14 mouse cellular contexts compared by ENCODE assay signal in genomic region chr1:171459791-171460190, GRCm38 (mm10). TPM values are rescaled to one million over a fixed set of nuclear protein-coding genes. Genes with fewer than 3 reads are reported as not detected.
DNase-seq lines count a peak whose midpoint lies in the region; ATAC-seq and TF ChIP-seq lines count a peak whose summit lies in the region.
"Had no signal": no experiment of that assay in that cellular context is flagged by ENCODE, and none has a peak within 500 bp of the region (broad histone marks: within the 10 kb centered on the region; RNA-seq: fewer than 3 reads in every experiment).

No protein-coding gene starts in this region.

- intact Hi-C loops in heart, postnatal 36 days (cut with DNase I) = loop anchor here (5.0 kb wide), 1 partner anchor 283 kb away; no protein-coding TSS in a partner anchor

- 0 out of 2 replicates have a peak overlapping the region, but pooled peaks have one; percentile 6 for H3K4me2 ChIP-seq in heart, embryonic 11.5 days
- no peak overlapping the region for H3K4me2 ChIP-seq in kidney, embryonic 14.5 days (replicated peaks; ENCODE audit: low read depth, low read length)
- H3K4me2 ChIP-seq in forebrain, embryonic 12.5 days = peak overlapping the region; percentile 26
- H3K4me2 ChIP-seq in midbrain, postnatal 0 days (ENCODE audit: low read depth, low read length, poor library complexity, severe bottlenecking) = no peak overlapping the region
- H3K4me2 ChIP-seq in intestine, postnatal 0 days (replicated peaks; ENCODE audit: low read depth) = no peak overlapping the region
- H3K4me2 ChIP-seq: limb, embryonic 15.5 days had no signal

- no peak overlapping the region for H3K9ac ChIP-seq in heart, embryonic 11.5 days (ENCODE audit: low read depth, low read length)
- no peak overlapping the region for H3K9ac ChIP-seq in kidney, embryonic 14.5 days (ENCODE audit: low read depth, low read length)
- H3K9ac ChIP-seq in forebrain, embryonic 12.5 days = no peak overlapping the region
- H3K9ac ChIP-seq in midbrain, postnatal 0 days (replicated peaks; ENCODE audit: low read length, poor library complexity, severe bottlenecking) = no peak overlapping the region
- H3K9ac ChIP-seq in intestine, postnatal 0 days (ENCODE audit: low read depth, low read length) = no peak overlapping the region
- H3K9ac ChIP-seq: limb, embryonic 15.5 days had no signal

- no peak overlapping the region for H3K27ac ChIP-seq in heart, embryonic 11.5 days (ENCODE audit: low read depth, low read length)
- no peak overlapping the region for H3K27ac ChIP-seq in kidney, embryonic 14.5 days (ENCODE audit: low read depth, low read length)
- H3K27ac ChIP-seq in forebrain, embryonic 12.5 days = no peak overlapping the region
- no peak overlapping the region for H3K27ac ChIP-seq in midbrain, postnatal 0 days (ENCODE audit: low read depth, low read length)
- no peak overlapping the region for H3K27ac ChIP-seq in intestine, postnatal 0 days (ENCODE audit: low read depth, low read length)
- H3K27ac ChIP-seq: heart, embryonic 10.5 days; limb, embryonic 15.5 days; macrophage had no signal

- peaks cover 23% of the 10 kb centered on the region for H3K36me3 ChIP-seq in heart, embryonic 11.5 days (ENCODE audit: control insufficient read depth, insufficient read depth, low read length)
- peaks cover 35% of the 10 kb centered on the region for H3K36me3 ChIP-seq in kidney, embryonic 14.5 days (ENCODE audit: control insufficient read depth, insufficient read depth, low read length)
- H3K36me3 ChIP-seq in forebrain, embryonic 12.5 days (replicated peaks) = no peaks in the 10 kb centered on the region
- H3K36me3 ChIP-seq in midbrain, postnatal 0 days (ENCODE audit: insufficient read depth, low read length) = no peaks in the 10 kb centered on the region
- peaks cover 39% of the 10 kb centered on the region for H3K36me3 ChIP-seq in intestine, postnatal 0 days (ENCODE audit: control insufficient read depth, insufficient read depth)
- H3K36me3 ChIP-seq: G1E had no signal

- DNase-seq in heart, postnatal 36 days = no peak
- peak; percentile 56 for DNase-seq in kidney, postnatal 14 days
- peak; percentile 52 for DNase-seq in midbrain, postnatal 0 days (ENCODE audit: low spot score)
- DNase-seq: cerebellum, adult 11 months; lung, adult 18-20 months; thymus, adult 18-20 months had no signal

- WGBS in heart, embryonic 11.5 days (ENCODE audit: insufficient replicate concordance) = 65% methylated on average over 5 of the region's 5 CpGs
- 22% methylated on average over 5 of the region's 5 CpGs for WGBS in kidney, embryonic 14.5 days
- WGBS in forebrain, embryonic 12.5 days = 33% methylated on average over 5 of the region's 5 CpGs
- WGBS in midbrain, postnatal 0 days = 40% methylated on average over 5 of the region's 5 CpGs
- 44% methylated on average over 5 of the region's 5 CpGs for WGBS in intestine, postnatal 0 days

- no peaks in the 10 kb centered on the region for H3K27me3 ChIP-seq in heart, embryonic 11.5 days (ENCODE audit: control insufficient read depth, insufficient read depth, low read length)
- H3K27me3 ChIP-seq in kidney, embryonic 14.5 days (ENCODE audit: control insufficient read depth, insufficient read depth, low read length) = no peaks in the 10 kb centered on the region
- no peaks in the 10 kb centered on the region for H3K27me3 ChIP-seq in forebrain, embryonic 12.5 days
- H3K27me3 ChIP-seq in midbrain, postnatal 0 days (ENCODE audit: insufficient read depth, low read length) = no peaks in the 10 kb centered on the region
- H3K27me3 ChIP-seq in intestine, postnatal 0 days (replicated peaks; ENCODE audit: control insufficient read depth, insufficient read depth, low read length) = no peaks in the 10 kb centered on the region
- H3K27me3 ChIP-seq: limb, embryonic 15.5 days had no signal

- ATAC-seq in heart, embryonic 11.5 days (replicated peaks; ENCODE audit: insufficient number of reproducible peaks, low FRiP score, low TSS enrichment) = no peak
- ATAC-seq in kidney, embryonic 14.5 days (ENCODE audit: low FRiP score, low TSS enrichment) = no peak
- ATAC-seq in forebrain, embryonic 12.5 days (ENCODE audit: low FRiP score) = peak; percentile 54; the same call in 1 of the 2 replicates
- no peak for ATAC-seq in midbrain, postnatal 0 days (ENCODE audit: low FRiP score)
- no peak for ATAC-seq in intestine, postnatal 0 days

- H3K4me1 ChIP-seq in heart, embryonic 11.5 days (ENCODE audit: control insufficient read depth, insufficient read depth, low read length) = peaks cover 5% of the 10 kb centered on the region
- peaks cover 3% of the 10 kb centered on the region for H3K4me1 ChIP-seq in kidney, embryonic 14.5 days (ENCODE audit: control insufficient read depth, insufficient read depth, low read length)
- peaks cover 14% of the 10 kb centered on the region; the same call in 1 of the 2 replicates for H3K4me1 ChIP-seq in forebrain, embryonic 12.5 days
- H3K4me1 ChIP-seq in midbrain, postnatal 0 days (ENCODE audit: insufficient read depth, low read length) = no peaks in the 10 kb centered on the region
- no peaks in the 10 kb centered on the region for H3K4me1 ChIP-seq in intestine, postnatal 0 days (replicated peaks; ENCODE audit: control insufficient read depth, insufficient read depth, low read length)

- TF ChIP-seq CTCF in midbrain, postnatal 0 days (IDR thresholded peaks at IDR 0.05) = no peak
- no peak for TF ChIP-seq CTCF in intestine, postnatal 0 days (IDR thresholded peaks at IDR 0.05; ENCODE audit: low read depth)

- H3K9me3 ChIP-seq in heart, embryonic 11.5 days (replicated peaks; ENCODE audit: control insufficient read depth, low read length) = no peaks in the 10 kb centered on the region
- H3K9me3 ChIP-seq in kidney, embryonic 14.5 days (ENCODE audit: control insufficient read depth, low read length) = no peaks in the 10 kb centered on the region
- no peaks in the 10 kb centered on the region for H3K9me3 ChIP-seq in forebrain, embryonic 12.5 days
- H3K9me3 ChIP-seq in midbrain, postnatal 0 days (ENCODE audit: low read length) = no peaks in the 10 kb centered on the region
- H3K9me3 ChIP-seq in intestine, postnatal 0 days (ENCODE audit: control insufficient read depth) = no peaks in the 10 kb centered on the region
- H3K9me3 ChIP-seq: G1E; heart, embryonic 10.5 days; limb, embryonic 15.5 days had no signal

- H3K4me3 ChIP-seq in heart, embryonic 11.5 days (ENCODE audit: low read depth, low read length) = no peak overlapping the region
- H3K4me3 ChIP-seq in kidney, embryonic 14.5 days (ENCODE audit: low read length) = no peak overlapping the region
- H3K4me3 ChIP-seq in forebrain, embryonic 12.5 days (replicated peaks) = no peak overlapping the region
- H3K4me3 ChIP-seq in midbrain, postnatal 0 days (ENCODE audit: low read depth, low read length) = no peak overlapping the region
- H3K4me3 ChIP-seq in intestine, postnatal 0 days (ENCODE audit: low read depth, low read length) = no peak overlapping the region
- H3K4me3 ChIP-seq: heart, embryonic 10.5 days; limb, embryonic 15.5 days had no signal

RNA-seq across cellular contexts. Expression of gene F11r, which starts 22.5 kb away (rescaled TPM):
- polyA plus RNA-seq in heart, embryonic 11.5 days (2014; fragmentation: Nextera tagmentation; extraction: Ambion mirVana) = 64.1 and 65.7 TPM in 2 replicates
- total RNA-seq in heart, postnatal 36 days (2021) = 10 to 100 TPM; 38.7 to 43.2 TPM
- polyA plus RNA-seq in kidney, embryonic 14.5 days (2014; fragmentation: Nextera tagmentation; extraction: Ambion mirVana) = 96.4 and 127 TPM in 2 replicates
- polyA plus RNA-seq in forebrain, embryonic 12.5 days (2016; fragmentation: Nextera tagmentation; extraction: Ambion mirVana) = 11.1 and 11.4 TPM in 2 replicates
- 6.6 and 9.2 TPM in 2 replicates for total RNA-seq in midbrain, postnatal 0 days (2014; rRNA removed)
- 7.6 and 8.9 TPM in 2 replicates for polyA plus RNA-seq in midbrain, postnatal 0 days (2015; fragmentation: Nextera tagmentation; extraction: Ambion mirVana)
- polyA plus RNA-seq in intestine, postnatal 0 days (2015; fragmentation: Nextera tagmentation; extraction: Ambion mirVana) = 72.5 and 83.1 TPM in 2 replicates
- polyA plus RNA-seq: G1E had no signal

RNA-seq across cellular contexts. Expression of gene Tstd1, which starts 41.1 kb away (rescaled TPM):
- 0.45 and 1.7 TPM in 2 replicates for polyA plus RNA-seq in heart, embryonic 11.5 days (2014; fragmentation: Nextera tagmentation; extraction: Ambion mirVana)
- 1 to 10 TPM; 1.2 to 1.6 TPM for total RNA-seq in heart, postnatal 36 days (2021)
- polyA plus RNA-seq in kidney, embryonic 14.5 days (2014; fragmentation: Nextera tagmentation; extraction: Ambion mirVana) = 2.2 and 4.0 TPM in 2 replicates
- polyA plus RNA-seq in forebrain, embryonic 12.5 days (2016; fragmentation: Nextera tagmentation; extraction: Ambion mirVana) = 9.0 and 11.0 TPM in 2 replicates
- total RNA-seq in midbrain, postnatal 0 days (2014; rRNA removed) = not detected in 2 replicates
- polyA plus RNA-seq in midbrain, postnatal 0 days (2015; fragmentation: Nextera tagmentation; extraction: Ambion mirVana) = 3.1 and 3.9 TPM in 2 replicates
- 1.7 and 2.8 TPM in 2 replicates for polyA plus RNA-seq in intestine, postnatal 0 days (2015; fragmentation: Nextera tagmentation; extraction: Ambion mirVana)
- polyA plus RNA-seq: macrophage had no signal

RNA-seq across cellular contexts. Expression of gene Alyref2, which starts 43.5 kb away (rescaled TPM):
- polyA plus RNA-seq in heart, embryonic 11.5 days (2014; fragmentation: Nextera tagmentation; extraction: Ambion mirVana) = 12.3 and 12.7 TPM in 2 replicates
- 1 to 10 TPM; 2.1 to 3.3 TPM for total RNA-seq in heart, postnatal 36 days (2021)
- 10.3 and 14.7 TPM in 2 replicates for polyA plus RNA-seq in kidney, embryonic 14.5 days (2014; fragmentation: Nextera tagmentation; extraction: Ambion mirVana)
- 17.1 and 20.2 TPM in 2 replicates for polyA plus RNA-seq in forebrain, embryonic 12.5 days (2016; fragmentation: Nextera tagmentation; extraction: Ambion mirVana)
- 9.4 and 14.7 TPM in 2 replicates for total RNA-seq in midbrain, postnatal 0 days (2014; rRNA removed)
- 22.1 and 22.2 TPM in 2 replicates for polyA plus RNA-seq in midbrain, postnatal 0 days (2015; fragmentation: Nextera tagmentation; extraction: Ambion mirVana)
- 15.4 and 16.1 TPM in 2 replicates for polyA plus RNA-seq in intestine, postnatal 0 days (2015; fragmentation: Nextera tagmentation; extraction: Ambion mirVana)

RNA-seq across cellular contexts. Expression of gene Usf1, which starts 48.7 kb away (rescaled TPM):
- polyA plus RNA-seq in heart, embryonic 11.5 days (2014; fragmentation: Nextera tagmentation; extraction: Ambion mirVana) = 53.3 and 68.2 TPM in 2 replicates
- 10 to 100 TPM; 41.0 to 52.1 TPM for total RNA-seq in heart, postnatal 36 days (2021)
- polyA plus RNA-seq in kidney, embryonic 14.5 days (2014; fragmentation: Nextera tagmentation; extraction: Ambion mirVana) = 85.4 and 86.4 TPM in 2 replicates
- 175 and 190 TPM in 2 replicates for polyA plus RNA-seq in forebrain, embryonic 12.5 days (2016; fragmentation: Nextera tagmentation; extraction: Ambion mirVana)
- 134 and 156 TPM in 2 replicates for total RNA-seq in midbrain, postnatal 0 days (2014; rRNA removed)
- 160 and 167 TPM in 2 replicates for polyA plus RNA-seq in midbrain, postnatal 0 days (2015; fragmentation: Nextera tagmentation; extraction: Ambion mirVana)
- 35.1 and 36.5 TPM in 2 replicates for polyA plus RNA-seq in intestine, postnatal 0 days (2015; fragmentation: Nextera tagmentation; extraction: Ambion mirVana)

Comparison
In these comparisons a context has a peak if more than half of its experiments do, and no peak if none do; other contexts are left out.
1. H3K4me2 ChIP-seq: peak in heart, embryonic 11.5 days (single experiment) and forebrain, embryonic 12.5 days (single experiment); none in kidney, embryonic 14.5 days (single experiment), midbrain, postnatal 0 days (single experiment) and intestine, postnatal 0 days (single experiment).
2. DNase-seq: peak in kidney, postnatal 14 days (single experiment) and midbrain, postnatal 0 days (single experiment); none in heart, postnatal 36 days (0 of 2).